Mouse (Mus musculus): ENCODE data around the gene Parn. TPM values are rescaled to one million over a fixed set of nuclear protein-coding genes. Genes with fewer than 3 reads are reported as not detected.

Gene Parn
- polyA plus RNA-seq, 1 experiment from 2014 or later, result 40.9 TPM

GRCm38 (mm10) chr16:13556954-13557470 is 111.0 kb downstream of the Parn start:
- DNase-seq, result no peak
- Histone ChIP-seq H3K4me2 (no peak overlapping the region), H3K27me3 (ENCODE audit: insufficient read depth, low read length) (no peaks in the 10 kb centered on the region), H3K4me1 (ENCODE audit: insufficient read depth) (no peaks in the 10 kb centered on the region), H3K9me3 (ENCODE audit: low read depth, low read length) (no peaks in the 10 kb centered on the region), H3K27ac (ENCODE audit: low read depth) (no peak overlapping the region), H3K9ac (no peak overlapping the region), H3K4me3 (ENCODE audit: low read depth, low read length) (no peak overlapping the region), H3K36me3 (ENCODE audit: insufficient read depth) (no peaks in the 10 kb centered on the region; the same call in 1 of the 2 replicates)
- 68% methylated on average over 9 of the region's 9 CpGs for WGBS
- TF ChIP-seq CTCF (IDR thresholded peaks at IDR 0.05; ENCODE audit: low read depth), result no peak
- ATAC-seq (ENCODE audit: insufficient read depth), result no peak

- H3K9ac ChIP-seq, result no peak overlapping the region
- no peaks in the 10 kb centered on the region; the same call in 1 of the 2 replicates for H3K36me3 ChIP-seq (ENCODE audit: insufficient read depth)
- no peaks in the 10 kb centered on the region for H3K27me3 ChIP-seq (ENCODE audit: insufficient read depth, low read length)
- H3K27ac ChIP-seq (ENCODE audit: low read depth), result no peak overlapping the region
- ATAC-seq (ENCODE audit: insufficient read depth) (no peak), DNase-seq (no peak)
- no peak for TF ChIP-seq CTCF (IDR thresholded peaks at IDR 0.05; ENCODE audit: low read depth)
- 90% methylated on average over 7 of the region's 7 CpGs for WGBS
- H3K4me3 ChIP-seq (ENCODE audit: low read depth, low read length), result no peak overlapping the region
- H3K9me3 ChIP-seq (ENCODE audit: low read depth, low read length), result no peaks in the 10 kb centered on the region
- H3K4me1 ChIP-seq (ENCODE audit: insufficient read depth), result no peaks in the 10 kb centered on the region
- H3K4me2 ChIP-seq, result no peak overlapping the region
Measured at GRCm38 (mm10) chr16:13556446-13556845, 111.5 kb downstream of the Parn start.

DNA sequence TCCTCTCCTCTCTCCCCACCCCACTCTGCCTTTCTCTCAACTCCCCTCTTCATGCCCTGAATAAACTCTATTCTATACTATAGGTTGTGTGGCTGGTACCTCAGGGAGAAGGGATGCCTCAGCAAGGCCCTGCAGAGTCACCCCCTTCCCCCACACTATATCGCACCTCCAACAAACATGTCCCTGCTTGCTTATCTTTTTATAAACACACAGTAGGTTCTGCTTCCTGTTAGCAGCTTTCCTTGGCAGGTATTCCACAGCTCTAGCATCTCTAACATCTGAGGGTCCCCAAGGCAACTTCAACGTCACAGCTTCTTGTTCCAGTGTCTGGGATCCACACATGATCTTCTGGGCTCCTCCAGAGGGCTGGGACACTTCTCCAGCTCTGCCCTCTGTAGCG is 117.3 kb downstream of the Parn start:
- no peak overlapping the region for H3K4me2 ChIP-seq
- DNase-seq (no peak), ATAC-seq (ENCODE audit: insufficient read depth) (no peak)
- H3K9ac ChIP-seq, result no peak overlapping the region
- no peak for TF ChIP-seq CTCF (IDR thresholded peaks at IDR 0.05; ENCODE audit: low read depth)
- H3K27ac ChIP-seq (ENCODE audit: low read depth), result no peak overlapping the region
- WGBS, result 83% methylated on average over 3 of the region's 3 CpGs
- H3K27me3 ChIP-seq (ENCODE audit: insufficient read depth, low read length), result no peaks in the 10 kb centered on the region
- peaks cover 15% of the 10 kb centered on the region for H3K9me3 ChIP-seq (ENCODE audit: low read depth, low read length)
- no peaks in the 10 kb centered on the region for H3K4me1 ChIP-seq (ENCODE audit: insufficient read depth)
- no peak overlapping the region for H3K4me3 ChIP-seq (ENCODE audit: low read depth, low read length)
- peaks cover 6% of the 10 kb centered on the region; the same call in 1 of the 2 replicates for H3K36me3 ChIP-seq (ENCODE audit: insufficient read depth)

- DNase-seq (no peak), ATAC-seq (ENCODE audit: insufficient read depth) (no peak)
- H3K4me3 ChIP-seq (ENCODE audit: low read depth, low read length), result no peak overlapping the region
- no peak overlapping the region for H3K4me2 ChIP-seq
- TF ChIP-seq CTCF (IDR thresholded peaks at IDR 0.05; ENCODE audit: low read depth), result no peak
- H3K27me3 ChIP-seq (ENCODE audit: insufficient read depth, low read length), result no peaks in the 10 kb centered on the region
- WGBS, result 90% methylated on average over 2 of the region's 2 CpGs
- no peaks in the 10 kb centered on the region for H3K4me1 ChIP-seq (ENCODE audit: insufficient read depth)
- H3K9me3 ChIP-seq (ENCODE audit: low read depth, low read length), result peaks cover 19% of the 10 kb centered on the region
- no peak overlapping the region for H3K9ac ChIP-seq
- H3K27ac ChIP-seq (ENCODE audit: low read depth), result no peak overlapping the region
- H3K36me3 ChIP-seq (ENCODE audit: insufficient read depth), result peaks cover 6% of the 10 kb centered on the region; the same call in 1 of the 2 replicates
Measured at GRCm38 (mm10) chr16:13549976-13550375, 118.0 kb downstream of the Parn start.

DNA sequence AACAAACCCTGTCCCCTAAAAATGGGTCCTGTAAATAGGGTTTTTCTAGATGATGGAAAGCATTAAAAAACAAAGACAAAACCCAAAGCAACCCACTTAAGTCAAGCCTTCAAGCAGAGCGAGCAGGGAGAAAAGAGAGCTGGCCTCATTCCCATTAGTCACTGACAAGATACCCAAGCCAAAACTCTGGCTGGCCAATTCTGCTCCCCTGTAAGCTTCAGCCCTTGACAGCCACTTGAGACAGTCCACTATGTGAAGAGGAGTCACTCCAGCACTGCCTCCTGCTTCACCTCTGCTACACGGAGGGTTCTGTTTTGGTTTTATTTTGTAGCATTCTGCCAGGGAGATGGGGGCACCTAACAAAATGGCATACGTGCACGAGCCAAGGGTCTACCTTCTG is 126.2 kb downstream of the Parn start:
- DNase-seq (peak; percentile 33), ATAC-seq (ENCODE audit: insufficient read depth) (no peak)
- 63% methylated on average over 4 of the region's 4 CpGs for WGBS
- H3K4me1 ChIP-seq (ENCODE audit: insufficient read depth), result no peaks in the 10 kb centered on the region
- H3K36me3 ChIP-seq (ENCODE audit: insufficient read depth), result peaks cover 10% of the 10 kb centered on the region; the same call in 1 of the 2 replicates
- H3K4me3 ChIP-seq (ENCODE audit: low read depth, low read length), result no peak overlapping the region
- no peak overlapping the region for H3K4me2 ChIP-seq
- H3K9ac ChIP-seq, result no peak overlapping the region
- no peak overlapping the region for H3K27ac ChIP-seq (ENCODE audit: low read depth)
- peaks cover 17% of the 10 kb centered on the region for H3K9me3 ChIP-seq (ENCODE audit: low read depth, low read length)
- TF ChIP-seq CTCF (IDR thresholded peaks at IDR 0.05; ENCODE audit: low read depth), result no peak
- no peaks in the 10 kb centered on the region for H3K27me3 ChIP-seq (ENCODE audit: insufficient read depth, low read length)

DNA sequence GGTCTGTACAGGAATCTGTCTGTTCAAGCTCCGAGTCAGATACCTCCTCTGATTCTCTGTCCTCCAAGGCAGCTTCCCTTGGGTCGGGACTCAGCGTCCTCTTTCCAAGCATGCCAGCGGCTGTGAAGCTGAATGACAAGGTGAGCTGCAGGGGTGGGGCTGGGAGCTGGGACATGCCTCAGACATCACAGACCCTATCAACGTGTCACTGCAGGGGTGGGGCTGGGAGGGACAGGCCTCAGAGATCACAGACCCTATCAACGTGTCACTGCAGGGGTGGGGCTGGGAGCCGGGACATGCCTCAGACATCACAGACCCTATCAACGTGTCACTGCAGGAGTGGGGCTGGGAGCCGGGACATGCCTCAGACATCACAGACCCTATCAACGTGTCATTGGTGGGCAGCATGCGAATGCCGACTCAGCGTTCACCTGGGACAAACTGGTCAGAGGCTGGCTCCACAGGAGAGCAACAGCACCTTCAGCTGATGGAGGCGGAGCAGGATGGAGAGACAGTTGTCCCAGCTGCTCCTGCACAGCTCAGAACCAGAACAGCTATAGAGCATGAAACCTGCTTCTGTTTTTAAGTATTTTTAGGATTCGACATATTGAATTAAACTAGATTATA is 126.7 kb downstream of the Parn start:
- no peak overlapping the region for H3K9ac ChIP-seq
- H3K27me3 ChIP-seq (ENCODE audit: insufficient read depth, low read length), result no peaks in the 10 kb centered on the region
- TF ChIP-seq CTCF (IDR thresholded peaks at IDR 0.05; ENCODE audit: low read depth), result no peak
- H3K36me3 ChIP-seq (ENCODE audit: insufficient read depth), result peaks cover 7% of the 10 kb centered on the region; the same call in 1 of the 2 replicates
- H3K4me1 ChIP-seq (ENCODE audit: insufficient read depth), result no peaks in the 10 kb centered on the region
- no peak for ATAC-seq (ENCODE audit: insufficient read depth)
- H3K4me3 ChIP-seq (ENCODE audit: low read depth, low read length), result no peak overlapping the region
- no peak overlapping the region for H3K27ac ChIP-seq (ENCODE audit: low read depth)
- no peak overlapping the region for H3K4me2 ChIP-seq
- peaks cover 11% of the 10 kb centered on the region for H3K9me3 ChIP-seq (ENCODE audit: low read depth, low read length)
- 65% methylated on average over 15 of the region's 15 CpGs for WGBS
- DNase-seq, result no peak

DNA sequence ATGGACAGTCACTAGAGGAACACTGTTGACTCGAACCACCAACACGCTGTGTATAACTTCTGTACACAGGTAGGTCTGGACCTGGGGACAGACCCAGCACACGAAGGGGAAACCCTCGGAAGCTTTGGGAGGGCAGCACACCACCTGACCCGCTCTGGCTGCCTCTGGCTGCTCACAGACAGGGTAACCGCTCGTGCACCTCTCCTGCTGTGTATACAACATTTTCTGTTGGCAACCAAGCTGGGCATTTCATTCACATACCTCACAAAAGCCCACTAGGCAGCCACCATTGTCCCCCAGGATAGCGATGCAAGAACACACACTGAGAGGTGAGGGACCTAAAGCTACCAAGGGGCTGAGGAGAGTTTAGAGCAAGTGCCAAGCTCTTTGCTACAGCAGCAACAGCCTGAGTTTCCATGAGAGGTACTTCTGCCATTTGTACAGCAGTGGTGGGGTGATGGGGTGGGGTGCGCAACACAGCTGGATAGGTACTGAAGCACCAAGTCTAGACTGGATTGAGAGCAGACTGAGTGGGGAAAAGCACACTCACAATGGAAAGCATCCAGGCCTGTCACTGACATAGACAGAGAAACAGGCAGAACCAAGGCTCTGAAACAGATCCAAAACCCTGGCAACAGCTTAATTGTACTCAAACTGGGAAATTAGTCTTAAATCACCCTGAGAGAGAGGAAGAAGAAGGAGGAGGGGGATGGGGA is 128.9 kb downstream of the Parn start:
- Histone ChIP-seq H3K4me3 (ENCODE audit: low read depth, low read length) (no peak overlapping the region), H3K27ac (ENCODE audit: low read depth) (no peak overlapping the region), H3K4me2 (no peak overlapping the region), H3K4me1 (ENCODE audit: insufficient read depth) (no peaks in the 10 kb centered on the region), H3K36me3 (ENCODE audit: insufficient read depth) (peaks cover 7% of the 10 kb centered on the region; the same call in 1 of the 2 replicates), H3K9me3 (ENCODE audit: low read depth, low read length) (no peaks in the 10 kb centered on the region), H3K27me3 (ENCODE audit: insufficient read depth, low read length) (no peaks in the 10 kb centered on the region), H3K9ac (no peak overlapping the region)
- 81% methylated on average over 9 of the region's 9 CpGs for WGBS
- TF ChIP-seq CTCF (IDR thresholded peaks at IDR 0.05; ENCODE audit: low read depth), result no peak
- DNase-seq (no peak), ATAC-seq (ENCODE audit: insufficient read depth) (no peak)
